Mouse (Mus musculus) stomach, embryonic 16.5 days (tissue): ENCODE results near the gene Sctr. TPM values are rescaled to one million over a fixed set of nuclear protein-coding genes. Genes with fewer than 3 reads are reported as not detected.

Source experiments
- polyA plus RNA-seq: library from polyadenylated mRNA; unstranded; fragments of >200 nt; fragmentation: Nextera tagmentation; extraction: Ambion mirVana; gene quantifications from 2 replicates; pipeline ENCODE4 v1.2.1, GENCODE M21; 2015

The Sctr gene
- polyA plus RNA-seq, 1 experiment from 2014 or later = 1.7 TPM

Other genes with a start within 250 kb of the Sctr start
- 2.7 and 3.8 TPM in 2 replicates for gene Ptpn4, start 169.3 kb upstream of the Sctr start, polyA plus RNA-seq
- 5.6 and 5.8 TPM in 2 replicates for gene Tmem177, start 93.7 kb upstream of the Sctr start, polyA plus RNA-seq
- 0.05 TPM in 1 of 2 replicates, not detected in the other for gene Cfap221, start 9.7 kb upstream of the Sctr start, polyA plus RNA-seq
- gene Tmem37, start 67.2 kb downstream of the Sctr start, polyA plus RNA-seq = 19.4 and 24.8 TPM in 2 replicates
- gene Dbi, start 114.2 kb downstream of the Sctr start, polyA plus RNA-seq = 893 and 962 TPM in 2 replicates
- gene 3110009E18Rik, start 114.3 kb downstream of the Sctr start, polyA plus RNA-seq = 11.9 and 13.2 TPM in 2 replicates